Mouse (Mus musculus) neural tube, embryonic 13.5 days (tissue): ENCODE data around the gene Cnga1. TPM values are rescaled to one million over a fixed set of nuclear protein-coding genes. Genes with fewer than 3 reads are reported as not detected.

ENCODE experiments used
- ATAC-seq: fragments of 200-750 bp; cut with Nextera tagmentation; 2 replicates; pipeline ENCODE4 v1.8.0; 2017; ENCODE audit warnings: low read depth, mild to moderate bottlenecking, moderate TSS enrichment, moderate library complexity
- H3K27ac ChIP-seq: fragments of 300-500 bp; sonication (generic); replicated peaks from 2 replicates; pipeline ENCODE4 v1.5.1; 2015; ENCODE audit warnings: moderate library complexity, mild to moderate bottlenecking, inconsistent platforms
- H3K27me3 ChIP-seq: fragments of 300-500 bp; sonication (generic); 2 replicates; pipeline ENCODE4 v1.6.1; 2015; ENCODE audit warnings: mild to moderate bottlenecking, inconsistent platforms
- H3K36me3 ChIP-seq: fragments of 300-500 bp; sonication (generic); 2 replicates; pipeline ENCODE4 v1.6.1; 2015; ENCODE audit warnings: mild to moderate bottlenecking, inconsistent platforms
- H3K4me1 ChIP-seq: fragments of 300-500 bp; sonication (generic); replicated peaks from 2 replicates; pipeline ENCODE4 v1.6.1; 2015; ENCODE audit warnings: inconsistent platforms
- H3K4me2 ChIP-seq: fragments of 300-500 bp; sonication (generic); 2 replicates; pipeline ENCODE4 v1.6.1; 2015; ENCODE audit warnings: inconsistent platforms, mild to moderate bottlenecking, moderate library complexity
- H3K4me3 ChIP-seq: fragments of 300-500 bp; sonication (generic); 2 replicates; pipeline ENCODE4 v1.5.1; 2015; ENCODE audit warnings: mild to moderate bottlenecking, inconsistent platforms
- H3K9ac ChIP-seq: fragments of 300-500 bp; sonication (generic); 2 replicates; pipeline ENCODE4 v1.6.1; 2015; ENCODE audit warnings: moderate library complexity, mild to moderate bottlenecking, inconsistent platforms
- H3K9me3 ChIP-seq: fragments of 300-500 bp; sonication (generic); 2 replicates; pipeline ENCODE4 v1.6.1; 2016; ENCODE audit warnings: inconsistent platforms
- WGBS: fragments of 180-500 bp; shearing (Covaris S2); methylation state at CpG from one replicate; pipeline ENCODE4 v1.1.7; 2015; 5-methylcytosine and 5-hydroxymethylcytosine counted together
- polyA plus RNA-seq: library from polyadenylated mRNA; unstranded; fragments of >200 nt; fragmentation: Nextera tagmentation; extraction: Ambion mirVana; gene quantifications from 2 replicates; pipeline ENCODE4 v1.2.1, GENCODE M21; 2015

The Cnga1 gene
- polyA plus RNA-seq: not detected in 2 replicates

- Histone ChIP-seq H3K4me2 (no peak within 1 kb of the TSS), H3K27me3 (peaks cover 41% of the 10 kb centered on the region), H3K4me1 (peaks cover 16% of the 10 kb centered on the region), H3K36me3 (no peaks in the 10 kb centered on the region), H3K9ac (no peak within 1 kb of the TSS), H3K9me3 (no peaks in the 10 kb centered on the region), H3K27ac (no peak within 1 kb of the TSS), H3K4me3 (no peak within 1 kb of the TSS)
- WGBS: 65% methylated on average over 1 of the region's 1 CpGs
- no peak for ATAC-seq
Observed at GRCm38 (mm10) chr5:72644175-72644574, at the start of gene Cnga1. Gene Cnga1, minus strand, starts transcription at chr5:72644275.

GRCm38 (mm10) chr5:72690516-72690915 lies 46.4 kb upstream of the Cnga1 start:
- no peak for ATAC-seq
- Histone ChIP-seq H3K4me1 (no peaks in the 10 kb centered on the region), H3K27me3 (no peaks in the 10 kb centered on the region), H3K27ac (no peak overlapping the region), H3K9ac (no peak overlapping the region), H3K9me3 (no peaks in the 10 kb centered on the region), H3K4me3 (no peak overlapping the region), H3K4me2 (no peak overlapping the region), H3K36me3 (no peaks in the 10 kb centered on the region)
- 82% methylated on average over 5 of the region's 5 CpGs for WGBS

- ATAC-seq: no peak
- WGBS: 95% methylated on average over 7 of the region's 7 CpGs
- Histone ChIP-seq H3K36me3 (no peaks in the 10 kb centered on the region), H3K9me3 (no peaks in the 10 kb centered on the region), H3K9ac (no peak overlapping the region), H3K4me2 (no peak overlapping the region), H3K27ac (no peak overlapping the region), H3K27me3 (no peaks in the 10 kb centered on the region), H3K4me3 (no peak overlapping the region), H3K4me1 (no peaks in the 10 kb centered on the region)
Observed at GRCm38 (mm10) chr5:72689556-72689955, 45.5 kb upstream of the Cnga1 start.

- no peaks in the 10 kb centered on the region for H3K27me3 ChIP-seq
- no peaks in the 10 kb centered on the region for H3K4me1 ChIP-seq
- H3K4me2 ChIP-seq: no peak overlapping the region
- ATAC-seq: no peak
- H3K9me3 ChIP-seq: no peaks in the 10 kb centered on the region
- no peak overlapping the region for H3K27ac ChIP-seq
- H3K9ac ChIP-seq: no peak overlapping the region
- no peak overlapping the region for H3K4me3 ChIP-seq
- WGBS: 88% methylated on average over 6 of the region's 6 CpGs
- no peaks in the 10 kb centered on the region for H3K36me3 ChIP-seq
Observed at GRCm38 (mm10) chr5:72681451-72681850, 37.4 kb upstream of the Cnga1 start.

GRCm38 (mm10) chr5:72674994-72675542 lies 31.0 kb upstream of the Cnga1 start:
- Histone ChIP-seq H3K27ac (no peak overlapping the region), H3K27me3 (no peaks in the 10 kb centered on the region), H3K4me2 (no peak overlapping the region), H3K9me3 (no peaks in the 10 kb centered on the region), H3K4me3 (no peak overlapping the region), H3K4me1 (no peaks in the 10 kb centered on the region), H3K36me3 (no peaks in the 10 kb centered on the region), H3K9ac (no peak overlapping the region)
- ATAC-seq: no peak
- 84% methylated on average over 9 of the region's 9 CpGs for WGBS

GRCm38 (mm10) chr5:72671017-72671699 lies 27.1 kb upstream of the Cnga1 start:
- Histone ChIP-seq H3K4me3 (no peak overlapping the region), H3K27me3 (no peaks in the 10 kb centered on the region), H3K9me3 (no peaks in the 10 kb centered on the region), H3K9ac (no peak overlapping the region), H3K36me3 (no peaks in the 10 kb centered on the region), H3K4me1 (peaks cover 4% of the 10 kb centered on the region; the same call in 1 of the 2 replicates), H3K27ac (no peak overlapping the region), H3K4me2 (no peak overlapping the region)
- 53% methylated on average over 8 of the region's 8 CpGs for WGBS
- ATAC-seq: no peak

GRCm38 (mm10) chr5:72668351-72668750 lies 24.3 kb upstream of the Cnga1 start:
- Histone ChIP-seq H3K4me3 (no peak overlapping the region), H3K36me3 (no peaks in the 10 kb centered on the region), H3K9me3 (no peaks in the 10 kb centered on the region), H3K4me1 (peaks cover 11% of the 10 kb centered on the region), H3K27me3 (no peaks in the 10 kb centered on the region), H3K27ac (no peak overlapping the region), H3K9ac (no peak overlapping the region), H3K4me2 (no peak overlapping the region)
- 86% methylated on average over 9 of the region's 9 CpGs for WGBS
- ATAC-seq: no peak

GRCm38 (mm10) chr5:72666428-72666827 lies 22.4 kb upstream of the Cnga1 start:
- H3K4me2 ChIP-seq: no peak overlapping the region

GRCm38 (mm10) chr5:72665281-72665680 lies 21.2 kb upstream of the Cnga1 start:
- Histone ChIP-seq H3K9ac (no peak overlapping the region), H3K27ac (no peak overlapping the region), H3K36me3 (no peaks in the 10 kb centered on the region), H3K4me1 (peaks cover 11% of the 10 kb centered on the region), H3K4me3 (no peak overlapping the region), H3K9me3 (no peaks in the 10 kb centered on the region), H3K27me3 (no peaks in the 10 kb centered on the region), H3K4me2 (no peak overlapping the region)
- ATAC-seq: no peak
- 28% methylated on average over 5 of the region's 5 CpGs for WGBS

More at GRCm38 (mm10) chr5:72666428-72666827, 22.4 kb upstream of the Cnga1 start:
- Histone ChIP-seq H3K4me3 (no peak overlapping the region), H3K27me3 (no peaks in the 10 kb centered on the region), H3K9me3 (no peaks in the 10 kb centered on the region), H3K9ac (no peak overlapping the region), H3K27ac (no peak overlapping the region), H3K36me3 (no peaks in the 10 kb centered on the region), H3K4me1 (peaks cover 11% of the 10 kb centered on the region)
- peak; percentile 89 for ATAC-seq
- WGBS: 54% methylated on average over 7 of the region's 7 CpGs

GRCm38 (mm10) chr5:72664854-72665253 lies 20.8 kb upstream of the Cnga1 start:
- Histone ChIP-seq H3K9ac (no peak overlapping the region), H3K27ac (no peak overlapping the region), H3K4me1 (peaks cover 11% of the 10 kb centered on the region), H3K4me3 (no peak overlapping the region), H3K36me3 (no peaks in the 10 kb centered on the region), H3K27me3 (no peaks in the 10 kb centered on the region), H3K9me3 (no peaks in the 10 kb centered on the region), H3K4me2 (no peak overlapping the region)
- ATAC-seq: no peak
- 54% methylated on average over 3 of the region's 3 CpGs for WGBS

- Histone ChIP-seq H3K27ac (no peak overlapping the region), H3K4me1 (peaks cover 11% of the 10 kb centered on the region), H3K4me2 (no peak overlapping the region), H3K36me3 (no peaks in the 10 kb centered on the region), H3K9me3 (no peaks in the 10 kb centered on the region), H3K9ac (no peak overlapping the region), H3K4me3 (no peak overlapping the region), H3K27me3 (no peaks in the 10 kb centered on the region)
- 74% methylated on average over 5 of the region's 5 CpGs for WGBS
- ATAC-seq: no peak
Observed at GRCm38 (mm10) chr5:72664126-72664525, 20.1 kb upstream of the Cnga1 start.

- Histone ChIP-seq H3K4me1 (peaks cover 8% of the 10 kb centered on the region), H3K27me3 (no peaks in the 10 kb centered on the region), H3K36me3 (no peaks in the 10 kb centered on the region), H3K9ac (no peak overlapping the region), H3K4me3 (no peak overlapping the region), H3K9me3 (no peaks in the 10 kb centered on the region), H3K27ac (no peak overlapping the region), H3K4me2 (no peak overlapping the region)
- no peak for ATAC-seq
- 87% methylated on average over 6 of the region's 6 CpGs for WGBS
Observed at GRCm38 (mm10) chr5:72661051-72661781, 17.1 kb upstream of the Cnga1 start.
